Mouse (Mus musculus): ENCODE measurements around the gene Frem2.

Frem2 gene

DNA sequence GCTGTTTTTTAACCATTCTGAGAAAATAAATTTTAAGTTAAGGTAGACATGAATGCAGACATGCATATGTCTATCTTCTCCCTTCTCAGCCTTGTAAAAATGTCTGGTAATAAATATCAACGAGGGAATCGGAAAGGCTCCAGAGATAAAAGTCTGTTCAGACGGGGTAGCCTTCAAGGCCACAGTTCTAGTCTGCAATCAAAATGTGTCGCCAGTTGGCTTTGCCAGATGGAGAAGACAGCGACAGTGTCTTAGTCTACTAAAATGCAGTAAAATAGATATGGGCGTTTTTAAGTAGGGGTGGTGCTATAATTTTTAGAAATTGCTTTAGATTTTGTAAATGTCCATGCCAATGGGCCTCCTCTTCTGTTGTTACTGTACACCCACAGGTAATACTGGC lies 191.8 kb downstream of the Frem2 start:
- DNase-seq (ENCODE audit: low spot score) = no peak

- no peak for DNase-seq (ENCODE audit: low spot score)
Measured at GRCm38 (mm10) chr3:53464146-53464698, 192.9 kb downstream of the Frem2 start.
